Mouse (Mus musculus) midbrain, embryonic 15.5 days (tissue): ENCODE results near the gene Foxp1. TPM values are rescaled to one million over a fixed set of nuclear protein-coding genes. Genes with fewer than 3 reads are reported as not detected.

Experiments
- ATAC-seq: fragments of 200-750 bp; cut with Nextera tagmentation; replicated peaks from 2 replicates; pipeline ENCODE4 v1.8.0; 2017; ENCODE audit warnings: moderate TSS enrichment
- H3K27ac ChIP-seq: fragments of 300-500 bp; sonication (generic); 2 replicates; pipeline ENCODE4 v1.5.1; 2015; ENCODE audit warnings: mild to moderate bottlenecking, inconsistent platforms
- H3K27me3 ChIP-seq: fragments of 300-500 bp; sonication (generic); replicated peaks from 2 replicates; pipeline ENCODE4 v1.6.1; 2015; ENCODE audit warnings: inconsistent platforms
- H3K36me3 ChIP-seq: fragments of 300-500 bp; sonication (generic); replicated peaks from 2 replicates; pipeline ENCODE4 v1.6.1; 2015; ENCODE audit warnings: inconsistent platforms
- H3K4me1 ChIP-seq: fragments of 300-500 bp; sonication (generic); 2 replicates; pipeline ENCODE4 v1.6.1; 2015; ENCODE audit warnings: inconsistent platforms
- H3K4me2 ChIP-seq: fragments of 300-500 bp; sonication (generic); 2 replicates; pipeline ENCODE4 v1.6.1; 2015; ENCODE audit warnings: inconsistent platforms, mild to moderate bottlenecking, moderate library complexity
- H3K4me3 ChIP-seq: fragments of 300-500 bp; sonication (generic); 2 replicates; pipeline ENCODE4 v1.5.1; 2015; ENCODE audit warnings: mild to moderate bottlenecking, inconsistent platforms
- H3K9ac ChIP-seq: fragments of 300-500 bp; sonication (generic); 2 replicates; pipeline ENCODE4 v1.6.1; 2015; ENCODE audit warnings: mild to moderate bottlenecking, inconsistent platforms
- H3K9me3 ChIP-seq: fragments of 300-500 bp; sonication (generic); 2 replicates; pipeline ENCODE4 v1.6.1; 2016; ENCODE audit warnings: inconsistent platforms
- WGBS: fragments of 180-500 bp; shearing (Covaris S2); methylation state at CpG from one replicate; pipeline ENCODE4 v1.1.7; 2015; ENCODE audit warnings: mixed read lengths; 5-methylcytosine and 5-hydroxymethylcytosine counted together
- polyA plus RNA-seq: library from polyadenylated mRNA; unstranded; fragments of >200 nt; fragmentation: Nextera tagmentation; extraction: Ambion mirVana; gene quantifications from 2 replicates; pipeline ENCODE4 v1.2.1, GENCODE M21; 2015

The Foxp1 gene
- polyA plus RNA-seq, 1 experiment from 2014 or later, result 84.1 TPM

GRCm38 (mm10) chr6:99428961-99429360, 93.6 kb downstream of the Foxp1 start:
- 69% methylated on average over 2 of the region's 2 CpGs for WGBS
- no peaks in the 10 kb centered on the region for H3K36me3 ChIP-seq
- no peak for ATAC-seq

DNA sequence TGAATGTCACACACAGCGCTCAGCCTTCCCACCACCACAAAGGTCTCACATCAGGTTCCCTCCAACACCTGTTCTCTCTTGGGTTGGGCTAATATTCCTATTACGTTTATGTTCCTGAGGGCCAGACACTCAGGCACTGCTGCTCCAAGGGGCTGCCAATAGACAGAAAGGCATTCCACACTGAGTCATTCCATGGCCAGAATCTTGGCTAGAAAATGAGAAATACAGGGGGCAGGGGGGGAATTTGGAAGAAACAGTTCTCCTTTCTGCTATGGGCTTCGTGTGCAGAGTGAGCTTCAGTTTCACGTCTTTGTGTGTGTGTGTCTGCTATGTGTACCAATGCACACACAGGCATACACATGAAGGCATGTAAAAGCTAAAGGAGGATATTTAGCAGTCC, 95.2 kb downstream of the Foxp1 start:
- Histone ChIP-seq H3K9me3 (no peaks in the 10 kb centered on the region), H3K9ac (no peak overlapping the region), H3K4me3 (no peak overlapping the region), H3K4me1 (peaks cover 7% of the 10 kb centered on the region), H3K36me3 (no peaks in the 10 kb centered on the region), H3K27me3 (no peaks in the 10 kb centered on the region), H3K27ac (no peak overlapping the region), H3K4me2 (no peak overlapping the region)
- no peak for ATAC-seq
- WGBS, result 86% methylated on average over 4 of the region's 4 CpGs

More at GRCm38 (mm10) chr6:99428961-99429360, 93.6 kb downstream of the Foxp1 start:
- Histone ChIP-seq H3K9me3 (no peaks in the 10 kb centered on the region), H3K9ac (no peak overlapping the region), H3K27me3 (no peaks in the 10 kb centered on the region), H3K4me3 (no peak overlapping the region), H3K27ac (no peak overlapping the region), H3K4me1 (peaks cover 8% of the 10 kb centered on the region), H3K4me2 (no peak overlapping the region)

- no peak overlapping the region for H3K4me3 ChIP-seq
- WGBS, result 64% methylated on average over 3 of the region's 3 CpGs
- no peak overlapping the region for H3K9ac ChIP-seq
- no peak overlapping the region for H3K27ac ChIP-seq
- peaks cover 5% of the 10 kb centered on the region for H3K4me1 ChIP-seq
- no peaks in the 10 kb centered on the region for H3K9me3 ChIP-seq
- no peak overlapping the region for H3K4me2 ChIP-seq
- H3K27me3 ChIP-seq, result no peaks in the 10 kb centered on the region
- ATAC-seq, result no peak
- H3K36me3 ChIP-seq, result no peaks in the 10 kb centered on the region
Observed at GRCm38 (mm10) chr6:99425044-99425443, 97.5 kb downstream of the Foxp1 start.

DNA sequence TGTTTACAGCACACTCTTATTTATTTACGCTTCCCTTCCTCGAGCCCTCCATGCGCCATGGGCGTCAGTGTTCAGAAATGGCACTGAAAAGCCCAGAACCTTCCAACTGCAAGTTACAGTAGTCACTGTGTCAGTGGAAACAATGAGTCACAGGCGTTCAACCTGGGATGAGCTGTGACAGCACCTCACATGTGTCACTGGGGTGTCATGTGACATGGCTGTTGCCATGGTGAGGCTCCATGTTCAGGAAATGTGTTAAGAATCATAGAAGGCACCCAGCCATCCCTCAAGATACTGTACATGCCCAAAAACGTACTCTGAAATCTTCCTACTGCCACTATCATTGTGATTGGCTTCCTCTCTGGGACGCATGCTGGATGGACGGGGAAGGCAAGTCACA, 101.9 kb downstream of the Foxp1 start:
- Histone ChIP-seq H3K4me1 (no peaks in the 10 kb centered on the region), H3K27ac (no peak overlapping the region), H3K9ac (no peak overlapping the region), H3K4me3 (no peak overlapping the region), H3K27me3 (no peaks in the 10 kb centered on the region), H3K4me2 (no peak overlapping the region), H3K36me3 (no peaks in the 10 kb centered on the region), H3K9me3 (no peaks in the 10 kb centered on the region)
- ATAC-seq, result no peak
- 85% methylated on average over 8 of the region's 8 CpGs for WGBS

DNA sequence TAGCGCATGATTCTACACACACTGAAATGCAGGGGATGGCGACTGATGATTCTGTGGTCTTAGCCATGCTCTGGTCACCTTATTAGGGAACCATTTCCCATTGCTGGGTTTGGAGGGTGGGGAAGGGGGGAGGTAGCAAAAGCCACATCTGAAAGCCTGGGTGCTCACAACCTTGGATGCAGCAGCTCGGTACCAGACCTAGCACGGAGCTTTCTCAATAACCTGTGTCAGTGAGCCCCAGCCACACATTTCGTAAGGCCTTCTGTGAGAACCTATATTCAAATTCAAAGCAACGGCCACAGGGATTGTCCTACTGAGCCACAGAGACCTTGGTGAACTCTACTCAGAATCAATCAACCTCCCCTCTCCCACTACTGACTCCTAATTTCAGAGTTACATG, 109.9 kb downstream of the Foxp1 start:
- H3K9ac ChIP-seq, result no peak overlapping the region
- ATAC-seq, result no peak
- no peaks in the 10 kb centered on the region for H3K36me3 ChIP-seq
- WGBS, result 91% methylated on average over 6 of the region's 6 CpGs
- no peaks in the 10 kb centered on the region for H3K27me3 ChIP-seq
- H3K4me1 ChIP-seq, result no peaks in the 10 kb centered on the region
- no peak overlapping the region for H3K4me2 ChIP-seq
- H3K4me3 ChIP-seq, result no peak overlapping the region
- H3K9me3 ChIP-seq, result no peaks in the 10 kb centered on the region
- no peak overlapping the region for H3K27ac ChIP-seq

DNA sequence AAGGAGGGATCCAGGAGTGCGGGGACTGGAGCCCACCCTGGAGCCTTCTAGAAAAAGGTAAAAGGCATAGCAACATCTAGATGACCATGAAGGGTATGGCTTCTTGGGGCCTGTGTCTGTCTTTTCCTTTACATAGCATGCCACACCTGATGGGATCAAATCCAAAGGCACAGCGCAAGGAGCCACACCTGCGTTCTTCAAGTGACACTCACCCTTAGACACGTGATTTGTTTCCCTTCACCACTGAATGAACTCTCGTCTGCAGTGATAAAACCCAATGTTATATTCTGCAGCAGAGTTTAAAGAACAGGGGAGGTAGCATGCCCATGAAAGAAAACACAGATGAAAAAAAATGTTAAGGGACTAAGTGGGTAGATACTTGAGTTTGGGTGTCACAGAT, 112.9 kb downstream of the Foxp1 start:
- ATAC-seq, result no peak

DNA sequence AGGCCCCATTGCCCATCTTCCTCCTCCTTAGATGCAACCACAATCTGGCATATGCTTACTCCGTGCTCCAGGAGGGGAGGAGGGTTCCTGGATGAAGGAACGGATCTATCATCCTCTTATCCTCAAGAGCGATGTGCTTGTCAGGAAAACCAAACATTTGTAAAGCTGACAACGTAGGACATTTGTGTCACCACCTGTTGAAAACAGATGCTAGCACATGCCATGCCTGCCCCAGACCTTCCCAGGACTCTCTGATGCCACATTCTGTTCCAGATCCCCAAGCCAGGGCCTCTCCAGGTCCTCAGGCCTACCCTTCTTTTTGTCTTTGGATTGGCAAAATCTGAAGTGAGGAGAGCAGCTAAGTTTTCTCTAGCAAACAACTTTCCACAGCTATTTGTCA, 113.6 kb downstream of the Foxp1 start:
- H3K36me3 ChIP-seq, result no peaks in the 10 kb centered on the region
- H3K27me3 ChIP-seq, result no peaks in the 10 kb centered on the region
- ATAC-seq, result no peak
- peaks cover 5% of the 10 kb centered on the region; the same call in 1 of the 2 replicates for H3K4me1 ChIP-seq
- no peaks in the 10 kb centered on the region for H3K9me3 ChIP-seq
- WGBS, result 92% methylated on average over 4 of the region's 4 CpGs
- H3K4me3 ChIP-seq, result no peak overlapping the region
- no peak overlapping the region for H3K4me2 ChIP-seq
- H3K27ac ChIP-seq, result no peak overlapping the region
- no peak overlapping the region for H3K9ac ChIP-seq

More for the DNA sequence above, 112.9 kb downstream of the Foxp1 start:
- Histone ChIP-seq H3K4me3 (no peak overlapping the region), H3K4me1 (peaks cover 4% of the 10 kb centered on the region; the same call in 1 of the 2 replicates), H3K4me2 (no peak overlapping the region), H3K9me3 (no peaks in the 10 kb centered on the region), H3K27ac (no peak overlapping the region), H3K27me3 (no peaks in the 10 kb centered on the region), H3K9ac (no peak overlapping the region), H3K36me3 (no peaks in the 10 kb centered on the region)
- 92% methylated on average over 5 of the region's 5 CpGs for whole genome bisulfite sequencing

DNA sequence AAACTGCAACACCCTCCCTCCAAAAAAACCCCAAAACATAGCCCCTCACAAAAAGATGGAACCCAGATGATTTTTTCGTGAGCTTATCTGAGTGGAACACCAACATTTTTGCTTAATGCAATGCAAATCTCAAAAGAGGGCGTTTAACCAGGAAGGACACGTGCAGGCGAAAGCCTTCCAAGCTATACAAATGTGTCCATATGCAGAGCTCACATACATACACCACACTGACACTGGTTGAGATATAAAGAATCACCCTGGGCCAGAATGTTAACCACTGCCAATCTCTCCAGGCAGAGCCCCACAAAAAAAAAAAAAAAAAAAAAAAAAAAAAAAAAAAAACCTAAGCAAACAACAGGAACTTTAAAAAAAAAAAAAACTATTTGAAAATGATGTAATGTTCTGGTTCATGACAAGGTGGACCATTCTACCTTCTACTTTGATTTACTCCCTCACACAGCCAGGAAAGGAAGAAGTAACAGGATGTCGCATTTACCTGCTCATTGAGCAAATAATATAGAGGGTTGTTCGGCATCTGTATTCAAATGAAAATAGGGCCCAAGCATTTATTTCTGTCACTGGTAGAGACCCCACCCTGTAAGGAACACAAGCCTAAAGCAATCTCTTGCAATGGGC, 118.6 kb downstream of the Foxp1 start:
- Histone ChIP-seq H3K9me3 (no peaks in the 10 kb centered on the region), H3K4me3 (no peak overlapping the region)
- 76% methylated on average over 6 of the region's 6 CpGs for WGBS

GRCm38 (mm10) chr6:99402941-99403340, 119.6 kb downstream of the Foxp1 start:
- Histone ChIP-seq H3K4me2 (no peak overlapping the region), H3K27ac (no peak overlapping the region), H3K9ac (no peak overlapping the region), H3K4me3 (no peak overlapping the region), H3K4me1 (peaks cover 5% of the 10 kb centered on the region; the same call in 1 of the 2 replicates), H3K36me3 (no peaks in the 10 kb centered on the region), H3K27me3 (no peaks in the 10 kb centered on the region), H3K9me3 (no peaks in the 10 kb centered on the region)
- 78% methylated on average over 9 of the region's 9 CpGs for WGBS
- no peak for ATAC-seq

More for the DNA sequence above, 118.6 kb downstream of the Foxp1 start:
- Histone ChIP-seq H3K4me1 (peaks cover 5% of the 10 kb centered on the region; the same call in 1 of the 2 replicates), H3K4me2 (no peak overlapping the region), H3K27me3 (no peaks in the 10 kb centered on the region), H3K36me3 (no peaks in the 10 kb centered on the region), H3K9ac (no peak overlapping the region), H3K27ac (no peak overlapping the region)
- no peak for ATAC-seq

- no peaks in the 10 kb centered on the region for H3K36me3 ChIP-seq
- no peak for ATAC-seq
- no peak overlapping the region for H3K4me3 ChIP-seq
- H3K4me2 ChIP-seq, result no peak overlapping the region
- H3K27ac ChIP-seq, result no peak overlapping the region
- H3K9ac ChIP-seq, result no peak overlapping the region
- H3K4me1 ChIP-seq, result peaks cover 5% of the 10 kb centered on the region; the same call in 1 of the 2 replicates
- 66% methylated on average over 3 of the region's 3 CpGs for WGBS
- no peaks in the 10 kb centered on the region for H3K27me3 ChIP-seq
- no peaks in the 10 kb centered on the region for H3K9me3 ChIP-seq
Observed at GRCm38 (mm10) chr6:99402370-99402769, 120.2 kb downstream of the Foxp1 start.

DNA sequence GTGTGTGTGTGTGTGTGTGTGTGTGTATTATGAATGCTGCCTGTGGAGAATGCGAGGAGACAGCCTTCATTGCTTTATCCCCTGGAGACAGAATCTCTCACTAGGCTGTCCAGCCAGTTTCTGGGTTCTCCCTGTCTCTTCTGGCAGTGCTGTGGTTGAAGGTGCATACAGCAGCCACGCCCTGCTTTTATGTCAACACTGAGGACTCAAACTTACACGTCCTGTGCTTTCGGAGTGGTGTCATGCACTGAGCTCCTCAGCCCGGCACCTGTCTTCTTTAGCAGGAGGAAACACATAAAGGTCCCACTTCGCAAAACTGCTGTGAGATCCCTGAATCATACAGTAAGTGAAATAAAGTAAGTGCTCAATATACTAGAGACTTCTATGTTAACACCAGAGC, 120.7 kb downstream of the Foxp1 start:
- no peak overlapping the region for H3K4me3 ChIP-seq
- peaks cover 5% of the 10 kb centered on the region; the same call in 1 of the 2 replicates for H3K4me1 ChIP-seq
- H3K27ac ChIP-seq, result no peak overlapping the region
- no peak overlapping the region for H3K9ac ChIP-seq
- H3K36me3 ChIP-seq, result no peaks in the 10 kb centered on the region
- no peak for ATAC-seq
- no peak overlapping the region for H3K4me2 ChIP-seq
- 80% methylated on average over 6 of the region's 6 CpGs for WGBS
- H3K9me3 ChIP-seq, result no peaks in the 10 kb centered on the region
- no peaks in the 10 kb centered on the region for H3K27me3 ChIP-seq

DNA sequence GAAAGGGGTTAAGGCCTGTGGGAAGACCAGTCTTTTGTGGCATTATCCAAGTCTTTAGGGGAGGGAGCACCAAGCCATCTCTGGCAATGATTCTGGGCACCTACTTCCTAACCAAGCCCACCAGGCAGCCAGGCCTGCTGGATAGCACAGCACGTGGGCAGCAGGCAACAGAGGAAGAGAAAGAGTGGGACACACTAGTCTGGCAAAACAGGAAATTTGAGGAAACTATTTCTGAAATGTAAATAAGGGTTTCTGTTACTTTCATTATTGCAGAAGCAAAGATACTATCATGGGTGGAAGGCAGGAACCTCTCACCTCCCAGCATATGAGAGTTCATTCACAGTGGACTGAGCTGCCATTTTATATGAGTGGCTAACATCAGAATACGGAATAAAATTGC, 121.3 kb downstream of the Foxp1 start:
- Histone ChIP-seq H3K27ac (no peak overlapping the region), H3K9ac (no peak overlapping the region), H3K4me1 (peaks cover 5% of the 10 kb centered on the region; the same call in 1 of the 2 replicates), H3K4me3 (no peak overlapping the region), H3K27me3 (no peaks in the 10 kb centered on the region), H3K9me3 (no peaks in the 10 kb centered on the region), H3K36me3 (no peaks in the 10 kb centered on the region), H3K4me2 (no peak overlapping the region)
- ATAC-seq, result no peak
- 58% methylated on average over 2 of the region's 2 CpGs for WGBS

GRCm38 (mm10) chr6:99395745-99396144, 126.8 kb downstream of the Foxp1 start:
- Histone ChIP-seq H3K27me3 (no peaks in the 10 kb centered on the region), H3K9me3 (no peaks in the 10 kb centered on the region), H3K27ac (no peak overlapping the region), H3K9ac (no peak overlapping the region), H3K4me2 (no peak overlapping the region), H3K4me3 (no peak overlapping the region), H3K36me3 (no peaks in the 10 kb centered on the region), H3K4me1 (0 out of 2 replicates have a peak, but pooled peaks cover 5% of the 10 kb centered on the region)
- WGBS, result 30% methylated on average over 12 of the region's 12 CpGs
- no peak for ATAC-seq
